Mouse (Mus musculus): ENCODE results near the gene Sept5.

GRCm38 (mm10) chr16:18636401-18636800 is 6.6 kb upstream of the Sept5 start:
- TF ChIP-seq CTCF (conservative IDR thresholded peaks at IDR 0.05; ENCODE audit: low read length) (no peak), POU5F1 (IDR thresholded peaks at IDR 0.05; ENCODE audit: borderline replicate concordance, low read length) (no peak), NANOG (IDR thresholded peaks at IDR 0.05; ENCODE audit: borderline replicate concordance, low read length) (no peak)
